Mouse (Mus musculus) CH12.LX (cell line): ENCODE measurements around the gene Dmrtc2. TPM values are rescaled to one million over a fixed set of nuclear protein-coding genes. Genes with fewer than 3 reads are reported as not detected.

Source experiments
- DNase-seq: peaks from one replicate; pipeline ENCODE4 v3.0.0-alpha.2; 2013; ENCODE audit errors: extremely low read depth
- H3K27ac ChIP-seq: 2 replicates; pipeline ENCODE4 v1.5.1; 2012; ENCODE audit warnings: low read depth, mild to moderate bottlenecking, control low read depth, moderate library complexity; ENCODE audit not compliant: insufficient read depth
- H3K27me3 ChIP-seq: replicated peaks from 2 replicates; pipeline ENCODE3; 2012; ENCODE audit warnings: inconsistent platforms
- H3K36me3 ChIP-seq, 2 experiments: replicated peaks in 1 of 2; 2 replicates each; pipeline versions ENCODE3 to v1.6.1; 2012; ENCODE audit warnings: inconsistent platforms in 1 of 2, low read length in 1 of 2, mild to moderate bottlenecking in 1 of 2, mixed read lengths in 1 of 2, moderate library complexity in 1 of 2; ENCODE audit not compliant: control insufficient read depth in 1 of 2, insufficient read depth in 1 of 2
- H3K4me1 ChIP-seq, 2 experiments: 2 replicates each; pipeline ENCODE4 v1.6.1; 2012; ENCODE audit warnings: inconsistent platforms in 1 of 2, moderate library complexity in 1 of 2; ENCODE audit not compliant: insufficient read depth in 2 of 2, control insufficient read depth in 1 of 2
- H3K4me2 ChIP-seq: 2 replicates; pipeline ENCODE4 v1.6.1; 2012; ENCODE audit warnings: low read depth, mild to moderate bottlenecking, control low read depth; ENCODE audit not compliant: poor library complexity, insufficient read depth, severe bottlenecking
- H3K4me3 ChIP-seq, 3 experiments: fragments of 150-350 bp in 1 of 3; sonication (generic) in 1 of 3; replicated peaks in 1 of 3; 2 replicates each; pipeline versions ENCODE3 to v1.5.1; 2011 to 2012; ENCODE audit warnings: low read depth in 2 of 3, low read length in 2 of 3, mild to moderate bottlenecking in 2 of 3, moderate library complexity in 2 of 3, control low read depth in 1 of 3, improper control_type of control experiment in 1 of 3, inconsistent platforms in 1 of 3, mixed read lengths in 1 of 3; ENCODE audit not compliant: poor library complexity in 1 of 3
- H3K79me2 ChIP-seq: replicated peaks from 2 replicates; pipeline ENCODE4 v1.6.1; 2012; ENCODE audit warnings: mild to moderate bottlenecking, moderate library complexity; ENCODE audit not compliant: control insufficient read depth, poor library complexity, insufficient read depth, severe bottlenecking; ENCODE audit errors: extremely low read depth
- H3K9ac ChIP-seq: 2 replicates; pipeline ENCODE4 v1.6.1; 2012; ENCODE audit warnings: low read depth, mild to moderate bottlenecking, control low read depth, moderate library complexity; ENCODE audit not compliant: insufficient read depth
- H3K9me3 ChIP-seq: replicated peaks from 2 replicates; pipeline ENCODE3; 2012; ENCODE audit warnings: low read length, inconsistent platforms, mixed read lengths
- CHD1 ChIP-seq: IDR thresholded peaks from 2 replicates; pipeline ENCODE4 v1.6.1; 2012; ENCODE audit warnings: low read depth, low read length, improper control_type of control experiment, inconsistent platforms
- CHD2 ChIP-seq: IDR thresholded peaks from 2 replicates; pipeline ENCODE4 v1.6.1; 2011; ENCODE audit warnings: low read length, improper control_type of control experiment
- CTCF ChIP-seq, 2 experiments: IDR thresholded peaks in 1 of 2; conservative IDR thresholded peaks in 1 of 2; 2 replicates each; pipeline ENCODE4 v1.5.1; 2011 to 2012; ENCODE audit warnings: low read depth in 2 of 2, low read length in 2 of 2, improper control_type of control experiment in 1 of 2, inconsistent platforms in 1 of 2, mild to moderate bottlenecking in 1 of 2, moderate library complexity in 1 of 2
- E2F4 ChIP-seq: IDR thresholded peaks from 2 replicates; pipeline ENCODE4 v1.6.1; 2011; ENCODE audit warnings: low read depth, low read length, improper control_type of control experiment; ENCODE audit not compliant: insufficient replicate concordance
- ELF1 ChIP-seq: IDR thresholded peaks from 2 replicates; pipeline ENCODE4 v1.6.1; 2014; ENCODE audit warnings: low read depth, mild to moderate bottlenecking, inconsistent platforms, low read length, improper control_type of control experiment
- ETS1 ChIP-seq: conservative IDR thresholded peaks from 2 replicates; pipeline ENCODE4 v1.6.1; 2012; ENCODE audit warnings: low read depth, mild to moderate bottlenecking, inconsistent platforms, low read length, improper control_type of control experiment, moderate library complexity
- GABPA ChIP-seq: IDR thresholded peaks from 2 replicates; pipeline ENCODE4 v1.6.1; 2012; ENCODE audit warnings: low read depth, low read length, improper control_type of control experiment, inconsistent platforms; ENCODE audit not compliant: insufficient replicate concordance
- HCFC1 ChIP-seq: IDR thresholded peaks from 2 replicates; pipeline ENCODE4 v1.6.1; 2012; ENCODE audit warnings: low read depth, mild to moderate bottlenecking, inconsistent platforms, low read length, improper control_type of control experiment
- IRF4 ChIP-seq: IDR thresholded peaks from 2 replicates; pipeline ENCODE4 v1.6.1; 2014; ENCODE audit warnings: low read depth, mild to moderate bottlenecking, inconsistent platforms, low read length, improper control_type of control experiment
- JUN ChIP-seq: IDR thresholded peaks from 2 replicates; pipeline ENCODE4 v1.6.1; 2011; ENCODE audit warnings: low read depth, mild to moderate bottlenecking, low read length, improper control_type of control experiment, moderate library complexity; ENCODE audit not compliant: insufficient read depth
- JUND ChIP-seq: conservative IDR thresholded peaks from 2 replicates; pipeline ENCODE4 v1.6.1; 2011; ENCODE audit warnings: low read depth, low read length, improper control_type of control experiment
- KAT2A ChIP-seq: IDR thresholded peaks from 2 replicates; pipeline ENCODE4 v1.6.1; 2012; ENCODE audit warnings: low read length, improper control_type of control experiment, inconsistent platforms; ENCODE audit not compliant: insufficient replicate concordance
- MAFK ChIP-seq: IDR thresholded peaks from 2 replicates; pipeline ENCODE4 v1.6.1; 2011; ENCODE audit warnings: low read length, improper control_type of control experiment; ENCODE audit not compliant: insufficient replicate concordance
- MAX ChIP-seq: IDR thresholded peaks from 2 replicates; pipeline ENCODE4 v1.6.1; 2011; ENCODE audit warnings: low read length, improper control_type of control experiment
- MAZ ChIP-seq: IDR thresholded peaks from 2 replicates; pipeline ENCODE4 v1.6.1; 2012; ENCODE audit warnings: low read depth, mild to moderate bottlenecking, inconsistent platforms, low read length, improper control_type of control experiment, moderate library complexity
- MEF2A ChIP-seq: IDR thresholded peaks from 2 replicates; pipeline ENCODE4 v1.6.1; 2014; ENCODE audit warnings: low read depth, mild to moderate bottlenecking, inconsistent platforms, low read length, improper control_type of control experiment, borderline replicate concordance
- MXI1 ChIP-seq: IDR thresholded peaks from 2 replicates; pipeline ENCODE4 v1.6.1; 2011; ENCODE audit warnings: mild to moderate bottlenecking, low read depth, low read length, improper control_type of control experiment
- MYC ChIP-seq: IDR thresholded peaks from 2 replicates; pipeline ENCODE4 v1.6.1; 2011; ENCODE audit warnings: low read depth, mild to moderate bottlenecking, improper control_type of control experiment, low read length
- NRF1 ChIP-seq: IDR thresholded peaks from 2 replicates; pipeline ENCODE4 v1.6.1; 2014; ENCODE audit warnings: low read depth, mild to moderate bottlenecking, inconsistent platforms, low read length, improper control_type of control experiment, moderate library complexity
- PAX5 ChIP-seq: IDR thresholded peaks from 2 replicates; pipeline ENCODE4 v1.6.1; 2012; ENCODE audit warnings: low read length, inconsistent platforms, mixed read lengths
- POLR2A ChIP-seq: IDR thresholded peaks from 2 replicates; pipeline ENCODE4 v1.6.1; 2011; ENCODE audit warnings: low read depth, mild to moderate bottlenecking, improper control_type of control experiment, low read length
- RCOR1 ChIP-seq: conservative IDR thresholded peaks from 2 replicates; pipeline ENCODE4 v1.6.1; 2012; ENCODE audit warnings: low read depth, mild to moderate bottlenecking, inconsistent platforms, low read length, improper control_type of control experiment
- SMC3 ChIP-seq: IDR thresholded peaks from 2 replicates; pipeline ENCODE4 v1.6.1; 2011; ENCODE audit warnings: low read depth, low read length, improper control_type of control experiment
- TCF12 ChIP-seq: IDR thresholded peaks from 2 replicates; pipeline ENCODE4 v1.6.1; 2014; ENCODE audit warnings: low read depth, mild to moderate bottlenecking, inconsistent platforms, low read length, improper control_type of control experiment
- UBTF ChIP-seq: IDR thresholded peaks from 2 replicates; pipeline ENCODE4 v1.6.1; 2012; ENCODE audit warnings: low read depth, mild to moderate bottlenecking, inconsistent platforms, low read length, improper control_type of control experiment, moderate library complexity
- USF1 ChIP-seq: IDR thresholded peaks from 2 replicates; pipeline ENCODE4 v1.6.1; 2014; ENCODE audit warnings: low read depth, mild to moderate bottlenecking, inconsistent platforms, low read length, improper control_type of control experiment
- USF2 ChIP-seq: conservative IDR thresholded peaks from 2 replicates; pipeline ENCODE4 v1.6.1; 2011; ENCODE audit warnings: low read depth, low read length, improper control_type of control experiment
- ZC3H11A ChIP-seq: IDR thresholded peaks from 2 replicates; pipeline ENCODE4 v1.6.1; 2012; ENCODE audit warnings: low read depth, mild to moderate bottlenecking, inconsistent platforms, low read length, improper control_type of control experiment
- ZKSCAN1 ChIP-seq: IDR thresholded peaks from 2 replicates; pipeline ENCODE4 v1.6.1; 2012; ENCODE audit warnings: low read depth, inconsistent platforms, low read length, improper control_type of control experiment, borderline replicate concordance
- dilution Hi-C: fragments of 300-500 bp; cut with MboI; formaldehyde crosslinking; loops from 2 replicates; pipeline ENCODE4 v1.14.3; 2020; ENCODE audit warnings: low sequenced_read_pairs; ENCODE audit not compliant: extremely low pct_unique_long_range_greater_than_20kb, extremely low pct_ligation_motif_present
- in situ Hi-C: fragments of 300-500 bp; cut with MboI; formaldehyde crosslinking; loops from 3 replicates; pipeline ENCODE4 v1.14.3; 2019; ENCODE audit warnings: low sequenced_read_pairs, low pct_ligation_motif_present, low pct_unique_long_range_greater_than_20kb, mixed read lengths
- polyA plus RNA-seq: library from polyadenylated mRNA; unstranded; fragments of >175 nt; gene quantifications from 2 replicates; pipeline ENCODE4 v1.2.1, GENCODE M21; 2012; ENCODE audit warnings: low read depth; ENCODE audit not compliant: insufficient read length
- total RNA-seq, 2 experiments: library from RNA; depleted of rRNA; stranded (reverse); fragments of 300-350 nt in 1 of 2; fragments of >200 nt in 1 of 2; gene quantifications; 2 replicates each; pipeline ENCODE4 v1.2.3; 2012 to 2014

The Dmrtc2 gene
- total RNA-seq (2012; rRNA removed) (not detected in 2 replicates), total RNA-seq (2014; rRNA removed) (not detected in 2 replicates), polyA plus RNA-seq (not detected in 2 replicates)

DNA sequence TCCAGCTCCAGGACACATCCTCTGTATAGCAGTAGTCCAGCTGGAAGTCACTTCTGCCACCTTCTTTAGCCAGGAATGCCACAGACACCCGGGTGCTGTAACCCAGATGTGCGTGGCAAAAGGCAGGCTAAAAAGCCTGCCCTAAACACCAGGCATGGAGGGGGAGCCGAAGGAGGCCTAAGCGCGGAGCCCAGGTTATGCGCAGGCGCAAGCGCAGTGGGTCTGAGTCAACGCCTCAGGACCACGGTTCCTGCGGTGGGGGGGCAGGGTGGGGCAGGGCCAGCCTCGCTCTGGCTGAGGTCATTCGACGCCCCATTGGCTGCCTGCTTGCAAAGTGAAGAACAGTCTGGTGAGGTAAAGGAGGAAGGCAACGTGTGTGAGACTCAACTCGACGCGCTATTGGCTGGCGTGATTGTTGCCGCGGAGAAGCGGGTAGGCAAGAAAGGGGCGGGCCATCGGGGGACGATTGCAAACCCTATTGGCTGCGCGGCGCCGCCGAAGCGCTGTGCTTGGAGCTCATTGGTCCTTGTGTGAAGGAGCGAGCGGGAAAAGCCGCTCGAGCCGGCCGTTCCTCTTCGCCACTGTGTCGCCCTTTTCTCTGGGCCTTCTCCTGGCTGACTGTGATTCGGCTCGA is at the start of gene Dmrtc2, which contains the start of gene Lypd4:
TSS of gene Dmrtc2 (plus strand) at position 526 of the 634 bp plus-strand sequence.
TSS of gene Lypd4 (minus strand) at position 410 of the 634 bp plus-strand sequence.
- Histone ChIP-seq H3K79me2 (no peaks in the 10 kb centered on the region), H3K9me3 (no peaks in the 10 kb centered on the region)
- in situ Hi-C loops = no loop called here
- TF ChIP-seq ELF1 = no peak
- TF ChIP-seq POLR2A = no peak
- TF ChIP-seq MXI1 = no peak
- no peak for TF ChIP-seq JUND
- TF ChIP-seq USF1 = no peak
- no peak for TF ChIP-seq CHD1
- no peak for TF ChIP-seq NRF1
- no peak for TF ChIP-seq IRF4
- no peak for TF ChIP-seq ETS1
- TF ChIP-seq ZKSCAN1 = no peak
- TF ChIP-seq CTCF (conservative IDR thresholded peaks at IDR 0.05 in 1 of 2, IDR thresholded peaks at IDR 0.05 in 1 of 2; ENCODE audit: low read depth in 2 of 2, low read length in 2 of 2) = no peak
- TF ChIP-seq ZC3H11A = no peak
- TF ChIP-seq PAX5 = no peak
- TF ChIP-seq, all 38 proteins: peak for 0
- Histone ChIP-seq H3K4me3 (no peak within 1 kb of the TSS), H3K27ac (no peak within 1 kb of the TSS), H3K9ac (no peak within 1 kb of the TSS), H3K27me3 (peaks cover 5% of the 10 kb centered on the region), H3K4me2 (no peak within 1 kb of the TSS), H3K4me1 (peaks cover 4 to 5% of the 10 kb centered on the region in 2 experiments; a peak in 1 of 4 replicates), H3K36me3 (no peaks in the 10 kb centered on the region)
- dilution Hi-C loops = no loop called here
- no peak for DNase-seq

GRCm38 (mm10) chr7:24824452-24824851 is 45.4 kb upstream of the Dmrtc2 start:
- in situ Hi-C loops (no loop called here), dilution Hi-C loops (no loop called here)
- Histone ChIP-seq H3K36me3 (no peaks in the 10 kb centered on the region), H3K79me2 (no peaks in the 10 kb centered on the region), H3K27ac (no peak overlapping the region), H3K4me1 (peaks cover 3 to 17% of the 10 kb centered on the region in 2 experiments), H3K9me3 (no peaks in the 10 kb centered on the region), H3K9ac (no peak overlapping the region), H3K4me3 (no peak overlapping the region), H3K27me3 (no peaks in the 10 kb centered on the region), H3K4me2 (no peak overlapping the region)
- DNase-seq = peak; percentile 49
- no peak for TF ChIP-seq HCFC1
- TF ChIP-seq MXI1 = 0 out of 2 replicates have a peak, but pooled peaks have one; percentile 21
- no peak for TF ChIP-seq USF1
- TF ChIP-seq MAFK = no peak; the same call in 1 of the 2 replicates
- no peak for TF ChIP-seq CHD1
- no peak for TF ChIP-seq TCF12
- no peak for TF ChIP-seq NRF1
- no peak for TF ChIP-seq SMC3
- TF ChIP-seq CHD2 = no peak
- no peak for TF ChIP-seq KAT2A
- TF ChIP-seq MAX = 0 out of 2 replicates have a peak, but pooled peaks have one; percentile 38
- no peak for TF ChIP-seq PAX5
- TF ChIP-seq UBTF = no peak
- TF ChIP-seq RCOR1 = no peak
- no peak for TF ChIP-seq USF2
- no peak for TF ChIP-seq E2F4
- TF ChIP-seq JUN = no peak
- no peak for TF ChIP-seq MAZ
- no peak for TF ChIP-seq MEF2A
- TF ChIP-seq JUND = no peak; the same call in 1 of the 2 replicates
- TF ChIP-seq MYC = 0 out of 2 replicates have a peak, but pooled peaks have one; percentile 19
- TF ChIP-seq GABPA = no peak
- TF ChIP-seq IRF4 = peak; percentile 65
- peak; percentile 41; the same call in 1 of the 2 replicates for TF ChIP-seq ETS1
